Mouse (Mus musculus) cerebellum, adult 2 months (tissue): ENCODE measurements at regions not wholly inside any gene's neighbourhood (a gene's known extent, or its start where the extent isn't known, plus 50 kb on each side); places are given as distances from the start of the nearest gene placed in this dataset.

ENCODE experiments used
- CTCF ChIP-seq: fragments of 200-500 bp; IDR thresholded peaks from 2 replicates; pipeline ENCODE4 v1.5.1; 2011; ENCODE audit warnings: low read depth, mild to moderate bottlenecking, control low read depth, low read length, moderate library complexity, borderline replicate concordance; ENCODE audit not compliant: insufficient read depth
- POLR2A ChIP-seq: fragments of 200-500 bp; IDR thresholded peaks from 2 replicates; pipeline ENCODE4 v1.6.1; 2011; ENCODE audit warnings: low read length, control low read depth, borderline replicate concordance; ENCODE audit not compliant: insufficient read depth

DNA sequence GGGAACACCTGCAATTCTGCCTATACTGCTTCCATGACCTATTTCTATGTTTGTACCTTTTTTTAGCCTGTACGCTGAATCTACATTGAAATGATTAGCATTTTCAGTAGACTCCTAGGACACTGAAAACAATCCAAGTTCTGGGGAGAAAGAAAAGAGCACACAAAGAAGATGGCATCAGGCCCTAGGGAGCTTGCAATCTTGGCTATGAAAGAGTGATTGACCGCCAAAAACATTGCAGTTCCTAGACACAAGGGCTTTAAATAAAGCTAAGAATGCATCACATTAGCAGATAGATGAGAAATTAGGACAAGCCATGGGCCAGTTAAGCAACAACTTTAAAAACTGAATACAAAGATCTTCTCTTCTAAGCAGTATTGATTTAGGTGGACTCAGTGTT lies 666.7 kb downstream of the Klhl13 start:
- TF ChIP-seq CTCF (no peak), POLR2A (no peak)
